Mouse (Mus musculus) hematopoietic stem cell, adult 5-6 weeks (primary cell): ENCODE measurements at regions not wholly inside any gene's neighbourhood (a gene's known extent, or its start where the extent isn't known, plus 50 kb on each side); places are given as distances from the start of the nearest gene placed in this dataset.

Source experiments
- ATAC-seq, 2 experiments: fragments of 125-278 bp in 1 of 2; replicated peaks in 1 of 2; 2 replicates each; pipeline ENCODE4 v1.8.0; 2016 to 2017; ENCODE audit warnings: inconsistent platforms in 2 of 2, mild to moderate bottlenecking in 2 of 2, moderate number of reproducible peaks in 2 of 2, low read depth in 1 of 2, moderate TSS enrichment in 1 of 2; ENCODE audit not compliant: low FRiP score in 2 of 2, poor library complexity in 2 of 2, severe bottlenecking in 2 of 2, insufficient read depth in 1 of 2, low TSS enrichment in 1 of 2

DNA sequence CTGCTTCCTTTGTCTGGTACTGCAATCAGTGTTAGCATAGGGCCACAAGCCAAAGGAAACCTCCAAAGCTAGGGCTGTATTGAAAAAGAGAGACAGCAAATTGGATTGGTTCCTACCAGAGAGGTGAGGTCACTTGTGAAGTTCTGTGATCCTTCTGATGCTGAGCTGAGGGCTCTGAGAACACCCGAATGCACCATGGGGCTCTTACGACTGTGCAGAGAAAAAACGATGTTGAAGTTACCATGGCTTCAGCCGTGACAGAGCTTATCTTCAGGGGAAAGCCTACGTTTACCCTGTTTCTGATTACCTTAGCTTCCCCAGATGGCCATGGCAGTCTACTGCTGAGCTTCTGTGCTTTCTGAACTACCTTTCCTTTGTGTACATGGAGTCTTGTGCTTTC, 53.9 kb upstream of the Fmo9 start:
- no peak for ATAC-seq

DNA sequence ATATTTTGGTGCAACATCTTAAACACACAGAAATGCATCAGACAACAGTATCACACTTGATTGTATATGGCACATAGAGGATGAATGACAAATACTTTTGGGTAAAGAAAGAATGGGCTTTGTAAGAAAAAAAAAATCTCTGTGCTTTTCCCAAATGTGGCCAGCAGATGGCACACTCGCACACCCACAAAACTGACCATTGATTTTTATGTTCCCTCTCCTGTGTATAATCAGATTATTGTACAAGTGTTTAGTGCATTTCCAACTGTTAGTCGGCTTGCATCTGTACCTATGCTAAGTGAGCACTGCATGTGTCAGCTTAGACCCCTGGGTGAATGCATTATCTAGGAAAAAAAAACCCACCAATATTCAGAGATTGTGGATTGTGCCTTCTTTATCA, 56.4 kb upstream of the Fmo9 start:
- ATAC-seq, result no peak; a peak in 1 of 4 replicates

DNA sequence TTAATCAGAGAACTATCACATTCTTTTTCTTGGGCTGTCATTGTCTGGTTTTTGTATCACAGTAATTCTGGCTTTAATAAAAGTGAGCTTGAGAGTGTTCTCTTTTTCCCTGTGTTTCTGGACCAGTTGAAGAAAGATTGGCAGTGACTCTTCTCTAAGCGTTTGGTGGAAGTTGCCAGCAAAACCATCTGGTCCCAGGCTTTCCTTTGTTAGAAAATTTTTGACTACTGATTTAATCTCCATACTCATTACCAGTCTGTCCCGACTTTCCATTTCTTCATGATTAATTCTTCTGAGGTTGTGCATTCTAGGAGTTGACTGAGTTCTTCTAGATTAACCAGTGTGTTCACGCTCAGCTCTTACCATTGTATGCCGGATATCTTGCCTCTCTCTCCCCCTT, 68.6 kb upstream of the Fmo9 start:
- no peak for ATAC-seq

DNA sequence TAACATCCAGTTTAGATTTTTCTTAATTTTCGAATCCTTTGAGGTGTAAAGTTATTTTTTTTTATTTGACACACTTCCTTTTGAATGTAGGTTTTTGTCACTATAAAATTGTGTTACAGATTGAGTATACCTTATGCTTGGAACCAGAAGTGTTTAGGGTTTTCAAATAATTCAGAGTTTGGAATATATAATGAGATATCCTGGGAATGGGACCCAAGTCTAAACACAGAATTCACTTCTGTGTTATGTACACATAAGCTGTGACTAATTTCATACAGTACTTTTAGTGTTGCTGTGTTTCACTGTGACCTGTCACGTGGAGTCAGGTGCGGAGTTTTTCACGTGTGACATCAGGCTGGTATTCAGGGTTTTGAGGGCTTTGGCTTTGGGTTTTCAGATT, 69.1 kb upstream of the Fmo9 start:
- no peak for ATAC-seq

DNA sequence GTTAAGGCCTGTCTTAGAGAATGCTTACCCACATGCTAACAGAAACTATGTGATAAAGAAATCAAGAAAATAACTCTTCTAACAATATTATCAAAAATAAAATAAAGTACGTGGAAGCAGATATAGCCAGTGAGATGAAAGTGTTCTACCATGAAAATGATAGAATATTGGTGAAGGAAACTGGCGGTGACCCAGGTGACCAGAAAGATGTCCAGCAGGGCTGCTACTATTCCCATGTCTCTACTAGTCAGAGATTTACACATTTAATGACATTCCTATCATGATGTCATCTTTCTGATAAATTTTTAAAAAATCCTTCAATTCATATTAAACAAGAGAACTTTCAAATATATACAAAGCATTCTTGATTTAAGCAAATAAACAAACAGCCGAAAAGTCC, 69.8 kb upstream of the Fmo9 start:
- ATAC-seq, result no peak

DNA sequence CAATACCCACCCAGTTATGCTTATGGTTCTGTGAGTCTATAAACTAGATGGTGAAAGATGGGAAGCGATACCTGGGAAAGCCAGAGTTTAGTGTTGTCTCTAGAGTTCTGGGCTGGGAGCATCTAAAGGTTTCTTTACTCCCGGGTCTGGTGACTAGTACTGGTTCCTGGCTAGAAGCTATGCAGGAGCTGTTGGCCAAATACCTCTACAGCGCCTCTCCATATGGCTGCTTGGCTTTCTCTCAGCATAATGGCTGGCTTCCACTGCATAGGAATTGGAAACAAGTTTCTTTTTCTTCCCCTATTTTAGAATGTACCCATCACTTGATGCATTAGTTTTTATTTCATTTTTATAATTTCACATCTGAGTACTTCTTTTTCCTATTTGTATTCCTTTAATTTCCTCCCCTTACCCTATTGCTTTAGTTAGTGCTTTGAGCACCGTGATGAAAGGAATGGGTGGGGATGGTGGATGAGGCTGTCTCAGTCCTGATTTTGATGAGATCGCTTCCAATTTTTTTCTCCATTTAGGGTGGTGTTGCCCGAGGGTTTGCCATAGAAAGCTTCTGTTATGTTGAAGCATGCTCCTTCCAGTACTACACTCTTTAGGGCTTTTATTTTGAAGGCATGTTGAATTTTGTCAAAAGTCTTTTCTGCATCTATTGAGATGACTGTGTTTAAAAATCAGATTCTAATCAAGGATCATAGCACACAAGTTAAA, 71.5 kb upstream of the Fmo9 start:
- no peak for ATAC-seq

DNA sequence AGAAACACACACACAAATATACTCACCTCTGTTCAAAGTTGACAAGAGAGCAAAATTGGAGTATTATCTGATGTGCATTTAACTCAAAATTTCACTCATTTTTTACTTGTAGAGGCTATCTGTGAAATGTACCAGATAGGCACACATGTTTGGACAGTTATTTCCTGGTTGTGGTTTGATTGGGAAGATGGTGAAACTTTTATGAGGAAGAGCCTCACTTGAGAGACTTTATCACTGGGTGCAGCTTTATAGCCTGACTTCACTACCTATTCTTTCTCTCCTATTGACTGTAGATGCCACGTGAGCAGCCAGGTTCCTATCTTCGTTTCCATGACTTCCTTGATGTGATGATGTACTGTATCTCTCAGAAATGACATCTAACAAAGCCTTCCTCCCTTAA, 77.3 kb upstream of the Fmo9 start:
- no peak for ATAC-seq

DNA sequence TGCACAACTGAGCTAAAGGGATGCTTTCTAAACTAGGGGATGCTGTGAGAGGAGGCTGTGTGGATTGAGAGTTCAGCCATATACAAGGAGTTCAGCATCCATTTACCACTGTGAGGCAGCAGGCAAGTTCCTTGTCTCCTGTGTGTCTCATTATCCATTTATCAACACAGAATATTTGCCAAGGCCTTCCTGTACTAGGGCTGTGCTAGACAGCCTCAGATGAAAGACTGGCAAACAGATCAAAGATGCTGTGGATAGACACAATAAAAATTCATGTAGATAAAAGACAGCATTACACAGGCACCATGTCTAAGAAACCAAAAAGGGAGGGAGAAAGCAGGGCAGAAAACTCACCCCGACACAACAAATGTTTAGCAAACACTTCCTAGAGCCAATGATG, 91.5 kb upstream of the Fmo9 start:
- no peak for ATAC-seq

DNA sequence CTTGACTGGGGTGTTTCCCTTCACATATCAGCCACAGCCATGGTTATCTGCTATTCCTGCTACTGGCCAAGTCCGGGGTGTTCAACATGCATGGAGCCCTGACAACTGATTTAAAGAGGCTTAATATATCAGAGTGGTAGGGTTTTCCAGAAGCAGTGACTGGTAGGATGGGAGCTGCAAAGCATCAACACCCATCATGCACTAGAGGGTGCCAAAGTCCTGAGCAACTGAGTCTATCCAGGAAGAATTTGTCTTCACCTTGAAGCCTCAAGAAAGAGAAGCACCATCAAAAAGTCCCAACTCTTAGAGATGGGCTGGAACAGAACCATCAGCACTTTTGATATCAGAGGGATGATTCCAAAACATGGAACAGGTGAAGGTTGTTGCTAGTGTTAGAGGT, 100.5 kb upstream of the Fmo9 start:
- peak; percentile 42 to 59; a peak in 1 of 4 replicates for ATAC-seq

DNA sequence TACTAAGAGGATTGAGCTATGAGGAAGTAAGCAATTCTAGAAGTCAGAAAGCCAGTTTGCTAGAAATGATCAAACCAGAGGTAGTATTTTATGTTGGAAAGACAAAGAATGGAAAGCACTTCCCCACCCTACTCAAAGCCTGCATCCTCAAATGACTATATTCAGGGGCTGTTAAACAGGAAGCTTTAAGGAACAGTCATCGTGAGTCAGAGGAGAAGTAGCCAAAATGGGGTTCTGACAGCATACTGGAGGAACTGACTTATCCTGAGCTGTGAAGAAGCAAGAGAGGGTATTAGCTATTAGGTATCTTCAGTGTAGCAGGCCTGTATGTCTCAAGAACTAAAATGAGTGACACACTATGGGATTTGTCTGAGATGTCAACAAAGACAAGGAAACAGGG, 106.3 kb upstream of the Fmo9 start:
- ATAC-seq, result peak; percentile 32 to 48; a peak in 1 of 4 replicates

DNA sequence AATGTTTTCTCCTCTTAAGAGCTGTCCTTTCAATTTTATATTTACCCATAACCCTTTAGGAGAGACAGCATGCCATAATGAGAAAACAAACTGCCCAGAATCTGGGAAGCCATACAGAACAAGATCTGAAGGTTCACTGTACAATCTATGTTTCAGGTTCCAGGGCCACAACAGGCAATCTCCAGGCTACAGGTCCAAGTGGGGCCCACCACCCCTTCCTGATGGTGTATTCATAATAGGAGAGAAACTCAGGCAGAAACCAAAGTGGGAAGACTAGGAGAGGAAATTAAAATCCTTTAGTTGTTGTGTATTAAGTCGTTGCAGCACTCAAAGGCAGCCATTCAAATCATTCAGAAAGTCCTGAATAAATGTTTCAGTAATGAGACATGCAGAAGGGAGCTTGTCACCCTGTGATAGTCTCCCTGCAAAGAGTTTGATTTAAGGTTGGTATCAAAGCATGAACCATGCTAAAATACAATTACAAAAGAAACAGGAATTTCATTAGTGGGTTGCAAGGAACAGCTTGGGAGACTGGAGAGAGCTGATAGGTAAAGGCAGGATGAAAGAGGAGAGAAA, 107.3 kb upstream of the Fmo9 start:
- ATAC-seq, result no peak

DNA sequence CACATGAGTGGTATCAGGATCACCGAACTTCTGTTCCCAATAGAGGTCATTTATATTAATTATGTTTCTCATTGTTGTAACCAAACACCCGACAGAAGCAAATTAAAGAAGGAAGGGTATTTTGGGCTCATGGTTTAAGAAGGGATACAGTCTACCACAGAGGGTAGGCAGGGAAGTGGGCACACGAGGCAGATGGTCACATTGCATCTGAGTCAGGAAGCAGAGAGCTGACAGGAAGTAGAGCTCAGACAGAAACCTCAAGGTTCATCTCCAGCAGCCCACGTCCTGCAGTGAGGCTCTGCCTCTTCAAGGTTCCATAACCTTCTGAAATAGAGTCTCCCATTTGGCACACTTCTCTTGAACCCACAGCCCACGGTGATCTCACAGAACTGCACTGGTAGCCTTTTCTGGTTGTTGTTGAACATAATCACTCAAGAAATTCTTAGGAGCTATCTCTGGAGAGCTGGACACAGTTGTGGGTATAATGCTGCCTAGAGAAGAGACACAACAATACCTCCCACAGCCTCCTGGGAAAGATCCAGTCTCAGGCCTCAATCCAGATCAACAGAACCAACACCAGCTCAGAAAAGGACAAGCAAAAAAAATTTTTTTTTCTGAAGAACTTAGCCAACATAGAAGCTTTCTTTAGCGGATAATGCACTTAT, 111.5 kb upstream of the Fmo9 start:
- peak; percentile 73 to 78; a peak in 3 of 4 replicates for ATAC-seq

DNA sequence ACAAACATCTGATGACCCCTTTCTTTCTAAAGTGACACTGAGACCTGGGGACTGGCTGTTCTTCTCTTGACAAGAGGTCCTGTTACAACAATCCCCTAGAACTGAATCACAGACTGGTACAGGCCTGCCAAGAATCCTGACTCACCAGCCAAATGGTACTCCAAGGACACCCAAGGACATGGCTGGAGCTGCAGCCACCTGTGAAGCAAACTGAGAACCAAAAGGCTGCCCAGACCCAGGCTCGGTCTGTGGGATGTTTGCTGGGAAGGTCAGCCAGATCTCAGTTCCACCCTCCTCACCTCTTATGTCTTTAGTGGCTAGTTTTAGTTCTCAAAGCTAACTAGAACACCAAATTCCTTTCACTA, 112.1 kb upstream of the Fmo9 start:
- ATAC-seq, result no peak

DNA sequence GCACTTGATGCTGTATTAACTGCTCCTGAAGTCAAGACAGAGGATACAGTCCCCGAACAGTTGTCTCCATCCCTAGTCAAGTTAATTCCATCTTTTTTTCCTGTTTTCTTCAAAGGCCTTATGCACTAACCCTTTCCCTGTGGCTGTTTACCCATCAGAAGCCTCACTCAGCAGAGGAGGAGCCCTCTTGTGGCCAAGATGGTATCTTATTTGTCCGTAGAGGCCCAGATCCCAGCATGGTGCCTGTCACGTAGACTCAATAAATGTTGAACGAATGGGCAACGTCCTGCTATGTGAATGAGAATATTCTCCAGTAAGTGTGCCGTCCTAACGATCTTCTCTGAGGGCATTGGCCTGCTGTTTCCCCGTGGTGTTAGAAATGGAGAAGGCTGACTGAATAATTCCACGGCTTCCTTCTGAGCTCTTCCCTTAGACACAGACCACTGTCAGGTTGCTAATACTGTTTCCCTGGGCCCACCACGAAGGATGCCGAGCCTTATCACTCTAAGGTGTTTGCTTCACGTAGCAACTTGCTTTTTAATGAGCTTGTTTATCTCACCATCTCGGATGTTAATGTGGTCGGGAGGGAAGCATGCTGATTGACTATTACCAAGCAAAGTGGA, 113.1 kb upstream of the Fmo9 start:
- ATAC-seq, result no peak

DNA sequence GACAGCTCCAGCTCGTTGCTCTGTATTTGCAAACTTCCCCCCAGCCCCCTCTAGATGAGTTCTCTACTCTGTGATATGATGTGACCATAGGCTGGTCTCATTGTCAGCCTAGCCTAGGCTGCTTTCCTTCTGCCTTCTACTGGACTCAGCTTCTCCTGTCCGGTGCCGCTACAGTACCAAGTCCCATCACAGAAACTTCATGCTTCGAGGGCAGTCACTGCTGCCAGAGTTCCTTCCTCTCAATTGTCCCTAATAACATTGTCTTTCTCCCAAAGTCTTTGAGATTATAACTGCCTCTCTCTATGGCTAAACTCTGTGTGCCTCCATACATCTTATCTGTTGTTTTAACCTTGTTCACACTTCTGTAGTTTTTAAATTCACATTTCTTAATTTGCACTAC, 114.0 kb upstream of the Fmo9 start:
- ATAC-seq, result no peak

DNA sequence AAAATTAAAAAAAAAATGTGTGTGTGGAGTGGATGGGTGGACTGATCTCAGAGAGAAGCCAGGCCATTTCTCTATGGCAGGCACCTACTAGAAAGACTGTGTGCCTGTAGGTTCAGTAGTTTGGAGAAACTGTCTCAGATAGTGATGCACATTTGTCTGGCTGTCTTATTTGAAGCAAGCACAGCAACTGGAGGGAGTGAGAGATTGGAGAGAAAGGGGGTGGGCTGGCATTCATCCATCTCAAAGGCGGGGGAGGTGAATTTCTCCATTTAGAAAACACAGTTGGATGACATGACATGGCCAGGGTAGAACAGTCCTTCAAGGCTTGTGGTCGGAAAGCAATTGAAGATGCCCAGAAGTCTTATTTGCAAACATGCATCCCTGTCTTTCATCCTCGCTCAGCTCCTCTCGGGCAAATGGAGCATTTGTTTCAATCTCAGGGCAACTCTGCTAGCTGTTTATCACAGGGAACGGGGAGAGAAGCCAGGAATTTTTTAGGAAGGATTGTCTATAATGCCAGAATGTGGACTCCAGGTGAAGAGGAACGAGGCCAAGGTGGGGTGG, 114.8 kb upstream of the Fmo9 start:
- ATAC-seq, result no peak

DNA sequence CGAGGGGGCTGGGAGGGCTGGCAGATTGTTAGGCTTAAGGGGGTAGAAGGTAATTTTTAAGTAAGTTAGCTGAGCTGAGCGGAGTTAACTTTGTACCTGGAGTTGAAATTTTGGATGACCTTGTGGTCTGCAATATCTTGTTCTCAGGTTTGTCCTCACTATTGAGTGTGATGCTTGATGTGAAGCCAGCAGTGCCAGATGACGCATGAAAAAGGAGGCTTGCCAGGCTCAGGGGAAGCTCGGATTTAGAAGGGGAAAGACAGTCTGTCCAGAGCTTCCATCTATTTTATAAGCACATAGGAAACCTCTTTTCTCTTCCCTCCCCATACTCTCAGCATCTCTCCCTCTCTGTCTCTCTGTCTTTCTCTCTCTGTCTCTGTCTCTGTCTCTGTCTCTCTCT, 115.3 kb upstream of the Fmo9 start:
- ATAC-seq, result no peak

DNA sequence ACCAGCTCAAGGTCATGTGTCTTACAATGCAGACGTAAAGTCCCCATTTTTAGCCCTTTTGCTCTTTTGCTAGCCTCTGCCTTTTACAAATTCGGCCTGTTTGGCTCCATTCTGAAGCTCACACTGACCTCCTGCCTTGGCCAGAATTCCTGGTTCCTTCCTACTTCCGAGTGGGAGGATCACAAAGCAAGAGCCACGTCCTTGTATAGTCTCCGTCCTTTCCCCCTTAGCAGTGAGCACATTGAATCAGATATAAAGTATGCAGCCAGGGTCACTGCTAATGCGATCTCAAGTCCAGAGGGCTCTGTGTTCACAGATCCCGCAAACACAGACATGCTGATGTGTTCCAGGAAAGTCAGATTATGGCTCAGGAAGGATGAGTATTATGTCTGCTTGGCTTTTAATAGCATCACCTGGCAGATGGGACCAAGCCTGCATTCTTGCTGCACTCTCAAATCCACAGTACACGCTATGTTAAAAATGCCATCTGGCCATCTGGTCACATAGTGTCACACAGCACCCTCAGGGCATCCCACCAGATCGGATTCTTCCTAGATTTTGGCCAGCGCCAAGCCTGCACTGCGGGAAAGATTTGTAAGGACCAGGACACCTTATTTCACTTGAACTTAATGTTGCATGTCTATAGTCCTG, 119.4 kb upstream of the Fmo9 start:
- ATAC-seq, result no peak
